Mouse (Mus musculus): ENCODE measurements around the gene Dffa.

GRCm38 (mm10) chr4:149066672-149067551 lies 37.0 kb upstream of the Dffa start:
- TF ChIP-seq CTCF (IDR thresholded peaks at IDR 0.05; ENCODE audit: control insufficient read depth, insufficient read depth, low read length) (no peak), POLR2A (IDR thresholded peaks at IDR 0.05; ENCODE audit: borderline replicate concordance, control insufficient read depth, low read depth, low read length) (no peak)

All from bone marrow, adult 2 months (tissue).